Mouse (Mus musculus): ENCODE data around the gene Samm50.

DNA sequence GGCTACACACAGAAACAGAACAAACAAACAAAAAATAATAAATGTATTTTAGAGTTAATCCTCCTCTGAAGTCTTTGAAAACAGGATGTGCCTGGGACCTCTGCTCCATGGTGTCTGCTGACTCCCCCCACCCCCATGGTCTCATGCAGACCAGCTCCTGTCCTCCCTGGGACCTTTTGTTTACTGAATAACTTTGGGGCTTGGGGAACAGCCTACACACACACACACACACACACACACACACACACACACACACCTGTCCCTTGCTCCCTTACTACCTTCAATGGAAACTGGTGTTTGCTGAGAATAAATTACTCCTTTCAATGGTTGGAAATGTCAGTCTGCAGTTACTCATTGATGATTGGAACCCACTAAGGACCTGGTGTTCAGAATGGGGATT lies 24.0 kb downstream of the Samm50 start:
- TF ChIP-seq CTCF (IDR thresholded peaks at IDR 0.05; ENCODE audit: borderline replicate concordance, extremely low read depth, insufficient read depth, insufficient read length) (no peak), POLR2A (IDR thresholded peaks at IDR 0.05; ENCODE audit: borderline replicate concordance, extremely low read depth, insufficient read depth, insufficient read length, poor library complexity, severe bottlenecking) (no peak)

All from brain, embryonic 14.5 days (tissue).